Mouse (Mus musculus) heart, embryonic 16.5 days (tissue): ENCODE results near the gene Gm4553. TPM values are rescaled to one million over a fixed set of nuclear protein-coding genes. Genes with fewer than 3 reads are reported as not detected.
"Not testable (repeated sequence)": the region's sequence is repeated elsewhere in the genome, so short reads cannot be mapped to it uniquely, and the experiment has no call there.

Experiments
- ATAC-seq: fragments of 200-750 bp; cut with Nextera tagmentation; replicated peaks from 2 replicates; pipeline ENCODE4 v1.8.0; 2017; ENCODE audit warnings: moderate number of reproducible peaks; ENCODE audit not compliant: insufficient read depth, low FRiP score; ENCODE audit errors: extremely low read depth
- H3K27ac ChIP-seq: fragments of 300-500 bp; sonication (generic); 2 replicates; pipeline ENCODE4 v1.5.1; 2014; ENCODE audit warnings: mild to moderate bottlenecking, low read length, control low read depth, moderate library complexity
- H3K27me3 ChIP-seq: fragments of 300-500 bp; sonication (generic); 2 replicates; pipeline ENCODE4 v1.6.1; 2014; ENCODE audit warnings: low read length, mixed read lengths; ENCODE audit not compliant: control insufficient read depth, insufficient read depth
- H3K36me3 ChIP-seq: fragments of 300-500 bp; sonication (generic); 2 replicates; pipeline ENCODE4 v1.6.1; 2014; ENCODE audit not compliant: control insufficient read depth, insufficient read depth
- H3K4me1 ChIP-seq: fragments of 300-500 bp; sonication (generic); 2 replicates; pipeline ENCODE4 v1.6.1; 2014; ENCODE audit warnings: low read length, mixed read lengths; ENCODE audit not compliant: control insufficient read depth, insufficient read depth
- H3K4me2 ChIP-seq: fragments of 300-500 bp; sonication (generic); 2 replicates; pipeline ENCODE4 v1.6.1; 2014; ENCODE audit warnings: low read depth, mild to moderate bottlenecking, control low read depth, low read length
- H3K4me3 ChIP-seq: fragments of 300-500 bp; sonication (generic); 2 replicates; pipeline ENCODE4 v1.5.1; 2014; ENCODE audit warnings: mild to moderate bottlenecking, control low read depth, low read length
- H3K9ac ChIP-seq: fragments of 300-500 bp; sonication (generic); 2 replicates; pipeline ENCODE4 v1.6.1; 2014; ENCODE audit warnings: low read length, control low read depth
- H3K9me3 ChIP-seq: fragments of 300-500 bp; sonication (generic); replicated peaks from 2 replicates; pipeline ENCODE4 v1.6.1; 2016; ENCODE audit warnings: low read length; ENCODE audit not compliant: control insufficient read depth
- WGBS: fragments of 180-500 bp; shearing (Covaris S2); extraction: QIAGEN DNeasy Blood & Tissue Kit; methylation state at CpG from one replicate; pipeline ENCODE4 v1.1.7; 2014; 5-methylcytosine and 5-hydroxymethylcytosine counted together
- polyA plus RNA-seq: library from polyadenylated mRNA; unstranded; fragments of >200 nt; fragmentation: Nextera tagmentation; extraction: Ambion mirVana; gene quantifications from 2 replicates; pipeline ENCODE4 v1.2.1, GENCODE M21; 2015

Gene Gm4553
- polyA plus RNA-seq, 1 experiment from 2014 or later: not detected

- Histone ChIP-seq H3K27ac (no peak overlapping the region), H3K36me3 (no peaks in the 10 kb centered on the region), H3K27me3 (peaks cover 4% of the 10 kb centered on the region), H3K4me2 (no peak overlapping the region), H3K9me3 (0 out of 2 replicates have a peak, but pooled peaks cover 4% of the 10 kb centered on the region), H3K4me1 (peaks cover 3% of the 10 kb centered on the region; the same call in 1 of the 2 replicates), H3K9ac (no peak overlapping the region), H3K4me3 (no peak overlapping the region)
- ATAC-seq: no peak
- WGBS: 39% methylated on average over 4 of the region's 4 CpGs
Measured at GRCm38 (mm10) chr7:142145413-142145940, 20.1 kb downstream of the Gm4553 start.

- H3K27ac ChIP-seq: no peak within 1 kb of the TSS
- peaks cover 3% of the 10 kb centered on the region; the same call in 1 of the 2 replicates for H3K4me1 ChIP-seq
- H3K4me2 ChIP-seq: no peak within 1 kb of the TSS
- peaks cover 4% of the 10 kb centered on the region for H3K27me3 ChIP-seq
- WGBS: 61% methylated on average over 1 of the region's 1 CpGs
- H3K4me3 ChIP-seq: no peak within 1 kb of the TSS
- no peaks in the 10 kb centered on the region for H3K36me3 ChIP-seq
- H3K9me3 ChIP-seq: 0 out of 2 replicates have a peak, but pooled peaks cover 4% of the 10 kb centered on the region
- no peak within 1 kb of the TSS for H3K9ac ChIP-seq
- ATAC-seq: no peak
Measured at GRCm38 (mm10) chr7:142144507-142144906, 21.0 kb downstream of the Gm4553 start, which contains the start of gene Gm45337. TSS of gene Gm45337 (minus strand) at chr7:142144607.

GRCm38 (mm10) chr7:142143506-142144010 lies 22.0 kb downstream of the Gm4553 start:
- H3K27ac ChIP-seq, H3K4me2 ChIP-seq, H3K4me3 ChIP-seq, H3K9ac ChIP-seq, H3K27me3 ChIP-seq, H3K4me1 ChIP-seq, ATAC-seq, H3K36me3 ChIP-seq, H3K9me3 ChIP-seq: not testable (repeated sequence)
- WGBS: 19% methylated on average over 1 of the region's 1 CpGs

GRCm38 (mm10) chr7:142140696-142141095 lies 24.8 kb downstream of the Gm4553 start:
- H3K27me3 ChIP-seq: peaks cover 4% of the 10 kb centered on the region
- H3K9me3 ChIP-seq: no peaks in the 10 kb centered on the region
- no peak overlapping the region for H3K4me3 ChIP-seq
- no peak for ATAC-seq
- H3K27ac ChIP-seq: no peak overlapping the region
- H3K4me1 ChIP-seq: peaks cover 3% of the 10 kb centered on the region; the same call in 1 of the 2 replicates
- WGBS: 7% methylated on average over 1 of the region's 1 CpGs
- no peak overlapping the region for H3K4me2 ChIP-seq
- no peaks in the 10 kb centered on the region for H3K36me3 ChIP-seq
- no peak overlapping the region for H3K9ac ChIP-seq

GRCm38 (mm10) chr7:142135934-142136333 lies 29.6 kb downstream of the Gm4553 start, which contains the start of gene Gm39115:
TSS of gene Gm39115 (minus strand) at chr7:142136034.
- H3K27me3 ChIP-seq, H3K36me3 ChIP-seq, H3K4me3 ChIP-seq, H3K27ac ChIP-seq, H3K4me2 ChIP-seq, H3K9me3 ChIP-seq, ATAC-seq, H3K9ac ChIP-seq, H3K4me1 ChIP-seq: not testable (repeated sequence)
- 33% methylated on average over 2 of the region's 2 CpGs for WGBS

- no peaks in the 10 kb centered on the region for H3K9me3 ChIP-seq
- whole genome bisulfite sequencing: 49% methylated on average over 4 of the region's 4 CpGs
- H3K27me3 ChIP-seq: peaks cover 2% of the 10 kb centered on the region; the same call in 1 of the 2 replicates
- no peaks in the 10 kb centered on the region for H3K4me1 ChIP-seq
- no peak overlapping the region for H3K4me2 ChIP-seq
- ATAC-seq: no peak
- H3K27ac ChIP-seq: no peak overlapping the region
- H3K9ac ChIP-seq: no peak overlapping the region
- no peaks in the 10 kb centered on the region for H3K36me3 ChIP-seq
- H3K4me3 ChIP-seq: no peak overlapping the region
Measured at GRCm38 (mm10) chr7:142134206-142134995, 31.1 kb downstream of the Gm4553 start.

- WGBS: 57% methylated on average over 4 of the region's 4 CpGs
- H3K4me3 ChIP-seq: no peak overlapping the region
- no peak for ATAC-seq
- no peak overlapping the region for H3K9ac ChIP-seq
- no peak overlapping the region for H3K4me2 ChIP-seq
- H3K4me1 ChIP-seq: no peaks in the 10 kb centered on the region
- no peaks in the 10 kb centered on the region for H3K9me3 ChIP-seq
- no peaks in the 10 kb centered on the region; the same call in 1 of the 2 replicates for H3K27me3 ChIP-seq
- H3K27ac ChIP-seq: no peak overlapping the region
- H3K36me3 ChIP-seq: no peaks in the 10 kb centered on the region
Measured at GRCm38 (mm10) chr7:142128843-142129242, 36.7 kb downstream of the Gm4553 start.

GRCm38 (mm10) chr7:142120629-142121028 lies 44.9 kb downstream of the Gm4553 start, which contains the start of gene Gm45618:
TSS of gene Gm45618 (minus strand) at chr7:142120729.
- H3K4me2 ChIP-seq, H3K9ac ChIP-seq, H3K4me1 ChIP-seq, ATAC-seq, H3K27me3 ChIP-seq, H3K27ac ChIP-seq, H3K4me3 ChIP-seq, H3K36me3 ChIP-seq, H3K9me3 ChIP-seq: not testable (repeated sequence)
- 83% methylated on average over 1 of the region's 1 CpGs for WGBS

GRCm38 (mm10) chr7:142119632-142120031 lies 45.9 kb downstream of the Gm4553 start:
- H3K4me3 ChIP-seq: no peak overlapping the region
- no peaks in the 10 kb centered on the region for H3K27me3 ChIP-seq
- no peak overlapping the region for H3K4me2 ChIP-seq
- no peaks in the 10 kb centered on the region for H3K36me3 ChIP-seq
- H3K9me3 ChIP-seq: no peaks in the 10 kb centered on the region
- 14% methylated on average over 5 of the region's 5 CpGs for WGBS
- ATAC-seq: no peak
- H3K27ac ChIP-seq: no peak overlapping the region
- no peaks in the 10 kb centered on the region for H3K4me1 ChIP-seq
- H3K9ac ChIP-seq: no peak overlapping the region
